Mouse (Mus musculus) kidney, postnatal 0 days (tissue): ENCODE data around the gene Nab2. TPM values are rescaled to one million over a fixed set of nuclear protein-coding genes. Genes with fewer than 3 reads are reported as not detected.

Source experiments
- ATAC-seq: fragments of 200-750 bp; cut with Nextera tagmentation; replicated peaks from 2 replicates; pipeline ENCODE4 v1.8.0; 2017; ENCODE audit warnings: low read depth, moderate number of reproducible peaks, moderate TSS enrichment, moderate library complexity; ENCODE audit not compliant: low FRiP score
- DNase-seq: peaks from one replicate; pipeline ENCODE4 v3.0.0-alpha.2; 2016; ENCODE audit warnings: low spot score
- H3K27ac ChIP-seq: fragments of 300-500 bp; sonication (generic); 2 replicates; pipeline ENCODE4 v1.5.1; 2014; ENCODE audit warnings: mild to moderate bottlenecking
- H3K27me3 ChIP-seq: fragments of 300-500 bp; sonication (generic); 2 replicates; pipeline ENCODE4 v1.6.1; 2014; ENCODE audit warnings: low read length, mixed read lengths; ENCODE audit not compliant: insufficient read depth
- H3K36me3 ChIP-seq: fragments of 300-500 bp; sonication (generic); 2 replicates; pipeline ENCODE4 v1.6.1; 2014; ENCODE audit warnings: low read length, mixed read lengths; ENCODE audit not compliant: insufficient read depth
- H3K4me1 ChIP-seq: fragments of 300-500 bp; sonication (generic); replicated peaks from 2 replicates; pipeline ENCODE4 v1.6.1; 2014; ENCODE audit warnings: antibody characterized with exemption, low read length, mixed read lengths; ENCODE audit not compliant: insufficient read depth
- H3K4me2 ChIP-seq: fragments of 300-500 bp; sonication (generic); 2 replicates; pipeline ENCODE4 v1.6.1; 2014; ENCODE audit warnings: mild to moderate bottlenecking, low read length, moderate library complexity, mixed read lengths
- H3K4me3 ChIP-seq: fragments of 300-500 bp; sonication (generic); replicated peaks from 2 replicates; pipeline ENCODE4 v1.5.1; 2014; ENCODE audit warnings: low read depth, low read length
- H3K9ac ChIP-seq: fragments of 300-500 bp; sonication (generic); 2 replicates; pipeline ENCODE4 v1.6.1; 2014; ENCODE audit warnings: low read depth, low read length
- H3K9me3 ChIP-seq: fragments of 300-500 bp; sonication (generic); replicated peaks from 2 replicates; pipeline ENCODE4 v1.6.1; 2016; ENCODE audit warnings: low read length, inconsistent platforms, mixed read lengths
- CTCF ChIP-seq: IDR thresholded peaks from 2 replicates; pipeline ENCODE4 v1.5.1; 2016; ENCODE audit warnings: antibody characterized with exemption, low read depth, mild to moderate bottlenecking, moderate library complexity
- WGBS: fragments of 180-500 bp; shearing (Covaris S2); extraction: QIAGEN DNeasy Blood & Tissue Kit; methylation state at CpG from one replicate; pipeline ENCODE4 v1.1.7; 2014; 5-methylcytosine and 5-hydroxymethylcytosine counted together
- polyA plus RNA-seq: library from polyadenylated mRNA; unstranded; fragments of >200 nt; fragmentation: Nextera tagmentation; extraction: Ambion mirVana; gene quantifications from 2 replicates; pipeline ENCODE4 v1.2.1, GENCODE M21; 2015

Nab2 gene
- polyA plus RNA-seq, 1 experiment from 2014 or later, result 24.3 TPM

GRCm38 (mm10) chr10:127666501-127667268 lies 1.7 kb downstream of the Nab2 start, which contains the start of gene Nemp1:
Gene Nemp1 (plus strand): TSS chr10:127666901.
- Histone ChIP-seq H3K4me3 (peak within 1 kb of the TSS; percentile 82), H3K9me3 (no peaks in the 10 kb centered on the region), H3K27me3 (no peaks in the 10 kb centered on the region), H3K4me1 (peaks cover 44% of the 10 kb centered on the region), H3K4me2 (peak within 1 kb of the TSS; percentile 77), H3K36me3 (peaks cover 24% of the 10 kb centered on the region; the same call in 1 of the 2 replicates), H3K27ac (peak within 1 kb of the TSS; percentile 97), H3K9ac (peak within 1 kb of the TSS; percentile 82)
- TF ChIP-seq CTCF, result no peak
- DNase-seq, result peak; percentile 95
- WGBS, result 1% methylated on average over 64 of the region's 73 CpGs
- ATAC-seq, result peak; percentile 69

- ATAC-seq, result no peak
- 9% methylated on average over 14 of the region's 14 CpGs for WGBS
Observed at GRCm38 (mm10) chr10:127665366-127666181, 2.8 kb downstream of the Nab2 start.

GRCm38 (mm10) chr10:127664891-127665290 lies 3.5 kb downstream of the Nab2 start:
- TF ChIP-seq CTCF, result no peak

More at GRCm38 (mm10) chr10:127665366-127666181, 2.8 kb downstream of the Nab2 start:
- Histone ChIP-seq H3K9me3 (no peaks in the 10 kb centered on the region), H3K27me3 (no peaks in the 10 kb centered on the region), H3K9ac (peak overlapping the region; percentile 82), H3K4me2 (peak overlapping the region; percentile 77), H3K4me3 (peak overlapping the region; percentile 82), H3K4me1 (peaks cover 55% of the 10 kb centered on the region), H3K36me3 (peaks cover 25% of the 10 kb centered on the region; the same call in 1 of the 2 replicates), H3K27ac (peak overlapping the region; percentile 97)
- DNase-seq, result peak; percentile 74
- TF ChIP-seq CTCF, result peak; percentile 30; the same call in 1 of the 2 replicates

GRCm38 (mm10) chr10:127664166-127664565 lies 4.2 kb downstream of the Nab2 start:
- ATAC-seq (no peak), DNase-seq (no peak)
- Histone ChIP-seq H3K27ac (no peak overlapping the region), H3K36me3 (peaks cover 37% of the 10 kb centered on the region), H3K4me3 (peak overlapping the region; percentile 82), H3K4me2 (peak overlapping the region; percentile 77), H3K9me3 (no peaks in the 10 kb centered on the region), H3K27me3 (no peaks in the 10 kb centered on the region), H3K4me1 (peaks cover 48% of the 10 kb centered on the region), H3K9ac (peak overlapping the region; percentile 28; the same call in 1 of the 2 replicates)
- no peak for TF ChIP-seq CTCF
- 44% methylated on average over 16 of the region's 16 CpGs for WGBS

More at GRCm38 (mm10) chr10:127664891-127665290, 3.5 kb downstream of the Nab2 start:
- peaks cover 32% of the 10 kb centered on the region for H3K36me3 ChIP-seq
- no peak overlapping the region for H3K27ac ChIP-seq
- peak overlapping the region; percentile 82 for H3K9ac ChIP-seq
- H3K4me3 ChIP-seq, result peak overlapping the region; percentile 82
- peak overlapping the region; percentile 77 for H3K4me2 ChIP-seq
- ATAC-seq (no peak), DNase-seq (no peak)
- H3K4me1 ChIP-seq, result peaks cover 55% of the 10 kb centered on the region
- no peaks in the 10 kb centered on the region for H3K9me3 ChIP-seq
- no peaks in the 10 kb centered on the region for H3K27me3 ChIP-seq
- 31% methylated on average over 13 of the region's 13 CpGs for WGBS

GRCm38 (mm10) chr10:127663590-127663989 lies 4.8 kb downstream of the Nab2 start:
- peaks cover 37% of the 10 kb centered on the region for H3K36me3 ChIP-seq
- H3K9me3 ChIP-seq, result no peaks in the 10 kb centered on the region
- peak overlapping the region; percentile 88; the same call in 1 of the 2 replicates for H3K27ac ChIP-seq
- H3K9ac ChIP-seq, result peak overlapping the region; percentile 40; the same call in 1 of the 2 replicates
- H3K4me2 ChIP-seq, result peak overlapping the region; percentile 77
- peaks cover 46% of the 10 kb centered on the region for H3K4me1 ChIP-seq
- no peaks in the 10 kb centered on the region for H3K27me3 ChIP-seq
- no peak overlapping the region for H3K4me3 ChIP-seq
- DNase-seq (peak; percentile 19), ATAC-seq (no peak)
- no peak for TF ChIP-seq CTCF
- whole genome bisulfite sequencing, result 29% methylated on average over 5 of the region's 5 CpGs

GRCm38 (mm10) chr10:127662666-127663253 lies 5.6 kb downstream of the Nab2 start:
- H3K9ac ChIP-seq, result peak overlapping the region; percentile 40; the same call in 1 of the 2 replicates

More at GRCm38 (mm10) chr10:127662666-127663253, 5.6 kb downstream of the Nab2 start:
- TF ChIP-seq CTCF, result peak; percentile 55
- Histone ChIP-seq H3K36me3 (peaks cover 37% of the 10 kb centered on the region), H3K9me3 (no peaks in the 10 kb centered on the region), H3K27me3 (no peaks in the 10 kb centered on the region), H3K4me3 (peak overlapping the region; percentile 20), H3K4me2 (peak overlapping the region; percentile 54), H3K4me1 (peaks cover 47% of the 10 kb centered on the region), H3K27ac (peak overlapping the region; percentile 88)
- 25% methylated on average over 19 of the region's 19 CpGs for WGBS
- peak; percentile 38 for DNase-seq
- ATAC-seq, result no peak
